Mouse (Mus musculus): ENCODE measurements around the gene Nos3. TPM values are rescaled to one million over a fixed set of nuclear protein-coding genes. Genes with fewer than 3 reads are reported as not detected.

Gene Nos3
- total RNA-seq, 1 experiment from 2014 or later: 16.8 TPM

- DNase-seq: no peak
Measured at GRCm38 (mm10) chr5:24344477-24345051, 20.0 kb upstream of the Nos3 start.

GRCm38 (mm10) chr5:24346313-24346712 is 18.3 kb upstream of the Nos3 start:
- no peak for DNase-seq

- no peak for DNase-seq
Measured at GRCm38 (mm10) chr5:24347186-24347875, 17.3 kb upstream of the Nos3 start.

- peak; percentile 90 for DNase-seq
Measured at GRCm38 (mm10) chr5:24348128-24348527, 16.5 kb upstream of the Nos3 start.

GRCm38 (mm10) chr5:24348546-24348945 is 16.1 kb upstream of the Nos3 start:
- peak; percentile 81 for DNase-seq

- peak; percentile 47 for DNase-seq
Measured at GRCm38 (mm10) chr5:24350073-24350472, 14.5 kb upstream of the Nos3 start.

GRCm38 (mm10) chr5:24350531-24351250 is 13.9 kb upstream of the Nos3 start:
- DNase-seq: no peak

- DNase-seq: no peak
Measured at GRCm38 (mm10) chr5:24351278-24351677, 13.3 kb upstream of the Nos3 start, which contains the start of gene Kcnh2. TSS of gene Kcnh2 (minus strand) at chr5:24351604.

- peak; percentile 93 for DNase-seq
Measured at GRCm38 (mm10) chr5:24351701-24352171, 12.9 kb upstream of the Nos3 start.

GRCm38 (mm10) chr5:24352251-24352859 is 12.3 kb upstream of the Nos3 start:
- DNase-seq: peak; percentile 76

GRCm38 (mm10) chr5:24353327-24353726 is 11.3 kb upstream of the Nos3 start:
- no peak for DNase-seq

- DNase-seq: no peak
Measured at GRCm38 (mm10) chr5:24356764-24357163, 7.8 kb upstream of the Nos3 start.

- DNase-seq: peak; percentile 89
Measured at GRCm38 (mm10) chr5:24357461-24357860, 7.1 kb upstream of the Nos3 start.

- DNase-seq: peak; percentile 90
Measured at GRCm38 (mm10) chr5:24360792-24361454, 3.7 kb upstream of the Nos3 start.

- no peak for DNase-seq
Measured at GRCm38 (mm10) chr5:24363467-24363866, 1.1 kb upstream of the Nos3 start.

- no peak for DNase-seq
Measured at GRCm38 (mm10) chr5:24364061-24364460, 549 bp upstream of the Nos3 start.

GRCm38 (mm10) chr5:24364963-24365362 is 353 bp downstream of the Nos3 start:
- peak; percentile 67 for DNase-seq

- no peak for DNase-seq
Measured at GRCm38 (mm10) chr5:24365528-24365927, 918 bp downstream of the Nos3 start.

- DNase-seq: no peak
Measured at GRCm38 (mm10) chr5:24366426-24366825, 1.8 kb downstream of the Nos3 start.

GRCm38 (mm10) chr5:24369767-24370166 is 5.2 kb downstream of the Nos3 start:
- no peak for DNase-seq

- DNase-seq: no peak
Measured at GRCm38 (mm10) chr5:24373807-24374206, 9.2 kb downstream of the Nos3 start.

- DNase-seq: no peak
Measured at GRCm38 (mm10) chr5:24374216-24374615, 9.6 kb downstream of the Nos3 start.
